Mouse (Mus musculus): ENCODE measurements around the gene Mrpl4. TPM values are rescaled to one million over a fixed set of nuclear protein-coding genes. Genes with fewer than 3 reads are reported as not detected.

The Mrpl4 gene
- polyA plus RNA-seq, 1 experiment from 2014 or later, result 54.6 TPM

- peaks cover 21% of the 10 kb centered on the region for H3K36me3 ChIP-seq (replicated peaks; ENCODE audit: insufficient read depth, low read length)
- TF ChIP-seq EP300 (IDR thresholded peaks at IDR 0.05; ENCODE audit: low read depth), result no peak
- no peak for TF ChIP-seq CTCF (IDR thresholded peaks at IDR 0.05; ENCODE audit: low read depth)
- WGBS (ENCODE audit: insufficient replicate concordance), result under 1% methylated on average over 36 of the region's 36 CpGs
- H3K9me3 ChIP-seq (ENCODE audit: low read length), result no peaks in the 10 kb centered on the region
- peak overlapping the region; percentile 41 for H3K9ac ChIP-seq (replicated peaks)
- H3K27me3 ChIP-seq (ENCODE audit: insufficient read depth, low read length), result peaks cover 50% of the 10 kb centered on the region
- DNase-seq (peak; percentile 62), ATAC-seq (peak; percentile 7)
- peaks cover 60% of the 10 kb centered on the region for H3K4me1 ChIP-seq (ENCODE audit: insufficient read depth)
- peak overlapping the region; percentile 98 for H3K4me2 ChIP-seq (ENCODE audit: low read depth, low read length)
- peak overlapping the region; percentile 55 for H3K4me3 ChIP-seq (ENCODE audit: low read depth, low read length)
- peak overlapping the region; percentile 87 for H3K27ac ChIP-seq (ENCODE audit: low read depth)
Measured at GRCm38 (mm10) chr9:21031251-21031895, 28.8 kb downstream of the Mrpl4 start.

- Histone ChIP-seq H3K27me3 (ENCODE audit: insufficient read depth, low read length) (peaks cover 55% of the 10 kb centered on the region), H3K4me2 (ENCODE audit: low read depth, low read length) (peak within 1 kb of the TSS; percentile 98), H3K9ac (replicated peaks) (peak within 1 kb of the TSS; percentile 44), H3K4me3 (ENCODE audit: low read depth, low read length) (peak within 1 kb of the TSS; percentile 55), H3K4me1 (ENCODE audit: insufficient read depth) (peaks cover 62% of the 10 kb centered on the region), H3K27ac (ENCODE audit: low read depth) (peak within 1 kb of the TSS; percentile 87), H3K36me3 (replicated peaks; ENCODE audit: insufficient read depth, low read length) (peaks cover 16% of the 10 kb centered on the region), H3K9me3 (ENCODE audit: low read length) (no peaks in the 10 kb centered on the region)
- DNase-seq, result peak; percentile 55
- 1% methylated on average over 34 of the region's 35 CpGs for WGBS (ENCODE audit: insufficient replicate concordance)
- TF ChIP-seq CTCF (IDR thresholded peaks at IDR 0.05; ENCODE audit: low read depth) (no peak), EP300 (IDR thresholded peaks at IDR 0.05; ENCODE audit: low read depth) (no peak)
- no peak for ATAC-seq
Measured at GRCm38 (mm10) chr9:21031896-21032351, 29.4 kb downstream of the Mrpl4 start, which contains the start of gene Icam5. TSS of gene Icam5 (plus strand) at chr9:21032073.

- Histone ChIP-seq H3K9ac (replicated peaks) (no peak overlapping the region), H3K36me3 (replicated peaks; ENCODE audit: insufficient read depth, low read length) (peaks cover 11% of the 10 kb centered on the region), H3K9me3 (ENCODE audit: low read length) (no peaks in the 10 kb centered on the region), H3K4me1 (ENCODE audit: insufficient read depth) (peaks cover 65% of the 10 kb centered on the region), H3K4me2 (ENCODE audit: low read depth, low read length) (peak overlapping the region; percentile 98), H3K27me3 (ENCODE audit: insufficient read depth, low read length) (peaks cover 61% of the 10 kb centered on the region), H3K4me3 (ENCODE audit: low read depth, low read length) (peak overlapping the region; percentile 55), H3K27ac (ENCODE audit: low read depth) (no peak overlapping the region)
- TF ChIP-seq CTCF (IDR thresholded peaks at IDR 0.05; ENCODE audit: low read depth), result no peak
- no peak for TF ChIP-seq EP300 (IDR thresholded peaks at IDR 0.05; ENCODE audit: low read depth)
- DNase-seq (no peak), ATAC-seq (no peak)
- 4% methylated on average over 7 of the region's 7 CpGs for WGBS (ENCODE audit: insufficient replicate concordance)
Measured at GRCm38 (mm10) chr9:21032491-21032890, 30.0 kb downstream of the Mrpl4 start.

- Histone ChIP-seq H3K27ac (ENCODE audit: low read depth) (no peak overlapping the region), H3K4me3 (ENCODE audit: low read depth, low read length) (peak overlapping the region; percentile 55), H3K4me1 (ENCODE audit: insufficient read depth) (peaks cover 63% of the 10 kb centered on the region), H3K36me3 (replicated peaks; ENCODE audit: insufficient read depth, low read length) (peaks cover 4% of the 10 kb centered on the region; the same call in 1 of the 2 replicates), H3K4me2 (ENCODE audit: low read depth, low read length) (peak overlapping the region; percentile 98), H3K9me3 (ENCODE audit: low read length) (no peaks in the 10 kb centered on the region), H3K27me3 (ENCODE audit: insufficient read depth, low read length) (peaks cover 67% of the 10 kb centered on the region), H3K9ac (replicated peaks) (peak overlapping the region; percentile 44; the same call in 1 of the 2 replicates)
- TF ChIP-seq EP300 (IDR thresholded peaks at IDR 0.05; ENCODE audit: low read depth), result no peak
- TF ChIP-seq CTCF (IDR thresholded peaks at IDR 0.05; ENCODE audit: low read depth), result no peak
- ATAC-seq (peak; percentile 37), DNase-seq (peak; percentile 93)
- 1% methylated on average over 30 of the region's 34 CpGs for WGBS (ENCODE audit: insufficient replicate concordance)
Measured at GRCm38 (mm10) chr9:21033136-21033535, 30.6 kb downstream of the Mrpl4 start.

- no peak for ATAC-seq
- H3K4me1 ChIP-seq (ENCODE audit: insufficient read depth), result peaks cover 53% of the 10 kb centered on the region
- no peak overlapping the region for H3K9ac ChIP-seq (replicated peaks)
- no peak overlapping the region for H3K4me3 ChIP-seq (ENCODE audit: low read depth, low read length)
- no peaks in the 10 kb centered on the region for H3K9me3 ChIP-seq (ENCODE audit: low read length)
- WGBS (ENCODE audit: insufficient replicate concordance), result 6% methylated on average over 17 of the region's 17 CpGs
- no peak overlapping the region for H3K27ac ChIP-seq (ENCODE audit: low read depth)
- H3K36me3 ChIP-seq (replicated peaks; ENCODE audit: insufficient read depth, low read length), result no peaks in the 10 kb centered on the region
- peaks cover 80% of the 10 kb centered on the region for H3K27me3 ChIP-seq (ENCODE audit: insufficient read depth, low read length)
- no peak for DNase-seq
- H3K4me2 ChIP-seq (ENCODE audit: low read depth, low read length), result no peak overlapping the region
- TF ChIP-seq CTCF (IDR thresholded peaks at IDR 0.05; ENCODE audit: low read depth) (no peak), EP300 (IDR thresholded peaks at IDR 0.05; ENCODE audit: low read depth) (no peak)
Measured at GRCm38 (mm10) chr9:21034481-21035085, 32.0 kb downstream of the Mrpl4 start.

- DNase-seq (no peak), ATAC-seq (no peak)
- Histone ChIP-seq H3K27me3 (ENCODE audit: insufficient read depth, low read length) (peaks cover 85% of the 10 kb centered on the region), H3K4me3 (ENCODE audit: low read depth, low read length) (no peak overlapping the region), H3K4me2 (ENCODE audit: low read depth, low read length) (no peak overlapping the region), H3K27ac (ENCODE audit: low read depth) (no peak overlapping the region), H3K4me1 (ENCODE audit: insufficient read depth) (peaks cover 47% of the 10 kb centered on the region), H3K9ac (replicated peaks) (no peak overlapping the region), H3K36me3 (replicated peaks; ENCODE audit: insufficient read depth, low read length) (no peaks in the 10 kb centered on the region), H3K9me3 (ENCODE audit: low read length) (no peaks in the 10 kb centered on the region)
- TF ChIP-seq EP300 (IDR thresholded peaks at IDR 0.05; ENCODE audit: low read depth) (no peak), CTCF (IDR thresholded peaks at IDR 0.05; ENCODE audit: low read depth) (no peak)
- 31% methylated on average over 9 of the region's 9 CpGs for WGBS (ENCODE audit: insufficient replicate concordance)
Measured at GRCm38 (mm10) chr9:21035586-21035985, 33.0 kb downstream of the Mrpl4 start.
